Mouse (Mus musculus): ENCODE measurements at regions not wholly inside any gene's neighbourhood (a gene's known extent, or its start where the extent isn't known, plus 50 kb on each side); places are given as distances from the start of the nearest gene placed in this dataset.

DNA sequence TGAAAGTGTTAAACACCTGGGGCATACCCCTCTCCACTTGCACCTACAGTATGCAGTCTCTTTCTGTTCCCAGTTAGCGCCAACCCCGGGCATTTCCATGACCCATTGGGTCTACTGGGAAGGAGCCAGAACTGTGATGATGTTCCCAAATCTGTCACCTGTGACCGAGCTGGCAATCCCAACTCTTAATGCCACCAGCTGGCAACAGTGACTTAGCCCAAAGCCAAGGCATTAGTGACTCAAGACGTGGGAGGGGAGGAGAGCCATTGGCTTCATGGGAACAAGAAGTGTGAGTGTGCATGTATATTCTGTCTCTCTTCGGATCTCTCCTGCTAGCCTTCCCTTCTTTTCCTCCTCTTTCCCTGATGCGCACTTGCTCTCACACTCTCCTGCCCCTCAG, 178.9 kb upstream of the Cadm1 start:
- TF ChIP-seq CTCF (IDR thresholded peaks at IDR 0.05) = no peak
- TF ChIP-seq POLR2A (IDR thresholded peaks at IDR 0.05; ENCODE audit: insufficient read depth, low read depth, low read length) = no peak
- TF ChIP-seq EP300 (IDR thresholded peaks at IDR 0.05; ENCODE audit: insufficient read depth, low read depth, low read length) = no peak

All from heart, adult 2 months (tissue).